Mouse (Mus musculus) G1E-ER4 (cell line): ENCODE measurements around the gene Reck. TPM values are rescaled to one million over a fixed set of nuclear protein-coding genes. Genes with fewer than 3 reads are reported as not detected.

ENCODE experiments used
- GATA1 ChIP-seq: IDR thresholded peaks from one replicate; pipeline ENCODE4 v1.8.0; 2012; ENCODE audit warnings: low read length, inconsistent platforms
- polyA plus RNA-seq: library from polyadenylated mRNA; stranded (reverse); fragments of >175 nt; gene quantifications from 2 replicates; pipeline ENCODE4 v1.2.3, GENCODE M21; 2012

Reck gene
- polyA plus RNA-seq, 1 experiment: not detected

DNA sequence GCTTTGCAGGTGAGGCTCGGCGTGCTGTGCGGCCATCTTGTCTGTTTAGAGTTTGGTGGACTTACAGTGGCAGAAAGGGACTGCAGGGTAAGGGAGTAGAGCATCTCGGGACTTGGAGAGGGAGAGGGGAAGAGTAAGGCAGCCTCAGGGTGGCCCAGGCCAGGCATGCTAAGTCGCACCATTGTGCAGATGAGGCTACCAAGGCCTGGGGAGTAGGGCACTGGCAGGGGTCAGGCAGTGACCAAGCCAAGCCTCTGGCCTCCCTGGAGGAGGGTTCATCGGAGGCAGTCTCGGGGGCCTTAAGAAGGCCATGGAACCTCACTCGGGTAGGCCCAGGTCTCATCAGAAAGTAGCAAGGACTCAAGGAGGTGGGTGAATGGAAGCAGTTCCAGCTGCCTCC, 67.1 kb downstream of the Reck start:
- TF ChIP-seq GATA1: no peak

DNA sequence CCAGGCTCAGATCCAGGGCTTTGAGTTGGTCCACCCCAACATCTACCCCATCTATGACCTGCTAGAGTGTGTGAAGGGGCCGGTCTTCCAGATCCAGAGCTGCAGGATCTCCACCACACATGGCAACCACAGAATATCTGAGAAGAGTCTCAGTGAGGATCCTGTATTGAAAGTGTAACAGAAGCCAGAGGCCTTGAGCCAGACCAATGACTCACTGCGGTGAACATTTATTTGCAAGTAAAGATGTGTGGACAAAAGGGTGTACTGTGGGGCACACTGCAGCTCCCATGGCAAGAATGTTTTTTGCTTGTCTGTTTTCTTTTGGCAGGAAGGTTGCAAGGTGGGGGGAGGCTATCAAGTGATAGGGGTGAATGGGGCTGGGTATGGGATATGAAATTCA, 72.2 kb downstream of the Reck start:
- no peak for TF ChIP-seq GATA1

DNA sequence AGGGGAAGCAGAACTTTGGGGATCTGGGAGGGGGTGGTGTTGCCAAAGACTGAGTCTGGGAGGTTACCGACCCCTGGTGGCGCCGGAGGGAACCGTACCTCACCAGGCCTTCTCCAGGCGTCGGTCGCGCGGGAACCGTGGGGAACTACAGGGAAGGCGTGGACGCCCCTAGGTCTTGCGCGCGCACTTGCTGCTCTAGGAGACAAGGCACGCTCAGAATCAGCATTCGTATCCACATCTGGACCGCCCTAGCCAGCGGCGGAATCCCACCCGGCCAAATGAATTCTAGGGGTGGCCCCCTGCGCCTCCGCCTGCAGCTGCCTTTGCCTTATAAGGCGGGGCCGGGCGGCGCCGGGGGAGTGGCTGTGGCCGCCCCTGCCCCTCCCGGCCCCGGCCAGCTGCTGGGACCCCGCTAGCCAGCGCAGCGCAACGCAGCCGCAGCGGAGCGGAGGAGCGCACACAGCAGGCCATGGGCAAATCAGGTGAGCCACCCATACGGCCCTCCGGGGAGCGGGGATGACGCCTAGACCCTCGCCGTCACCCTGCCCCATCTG, 82.0 kb downstream of the Reck start, which contains the start of gene Glipr2:
TSS of gene Glipr2 (plus strand) at position 110 of the 554 bp plus-strand sequence.
- no peak for TF ChIP-seq GATA1

DNA sequence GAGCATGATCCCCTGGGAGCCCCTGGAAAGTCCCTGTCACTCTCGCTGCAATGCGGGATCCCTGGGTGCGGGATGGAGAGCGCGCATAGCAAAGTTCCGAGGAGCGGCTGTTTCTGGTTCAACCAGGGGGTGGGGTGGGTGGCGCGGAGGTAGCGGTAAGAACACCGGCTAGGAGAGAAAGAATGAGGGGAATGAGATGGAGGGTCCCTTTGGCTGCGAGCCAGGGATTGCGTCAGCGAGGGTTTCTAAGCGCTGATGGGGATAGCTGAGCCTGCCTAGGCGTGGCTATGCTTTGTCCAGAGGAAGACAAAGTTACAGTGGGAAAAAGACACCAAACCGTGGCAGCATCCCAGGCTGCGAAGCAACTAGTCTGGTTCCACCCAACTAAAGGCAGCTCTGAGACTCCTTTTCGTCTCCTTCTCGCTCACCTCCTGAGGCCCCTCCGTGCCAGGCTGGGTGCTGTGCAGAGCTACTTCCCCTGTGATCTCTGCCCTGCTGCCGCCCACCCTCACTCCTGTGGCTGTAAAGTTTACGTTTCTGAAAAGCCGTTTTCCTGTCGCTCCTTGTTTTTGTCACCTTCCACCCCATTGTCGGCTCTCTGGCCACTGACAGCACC, 82.6 kb downstream of the Reck start:
- no peak for TF ChIP-seq GATA1

DNA sequence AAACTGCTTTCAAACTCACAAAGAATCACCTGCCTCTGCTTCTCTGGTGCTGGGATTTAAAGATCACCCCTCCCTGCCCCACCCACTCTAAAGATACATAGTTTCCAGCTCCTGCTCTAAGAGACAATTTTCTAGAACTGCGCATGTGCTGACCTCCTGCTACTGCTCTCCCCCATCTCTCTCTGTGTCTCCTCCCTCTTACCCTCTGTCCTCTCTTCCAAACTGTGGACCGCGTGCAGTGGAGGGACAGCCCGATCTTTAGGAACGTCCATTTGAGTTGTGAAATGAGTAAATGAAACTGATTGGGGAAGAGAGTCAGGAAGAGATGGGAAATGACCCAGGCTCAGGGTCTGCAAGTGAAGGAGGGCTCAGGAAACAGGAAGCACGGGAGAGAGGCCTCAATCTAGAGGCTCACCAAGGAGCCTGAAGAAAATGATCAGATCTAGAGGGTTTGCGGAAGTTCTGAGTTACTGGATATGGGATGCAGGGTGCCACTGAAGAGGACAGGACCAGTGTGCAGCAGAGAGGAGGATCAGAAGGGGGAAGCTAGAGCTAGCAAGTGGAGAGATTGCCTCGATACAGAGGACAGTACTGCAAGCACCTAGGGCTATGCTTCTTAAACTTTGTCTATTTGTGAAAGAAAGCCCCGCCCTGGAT, 84.3 kb downstream of the Reck start:
- TF ChIP-seq GATA1: no peak

DNA sequence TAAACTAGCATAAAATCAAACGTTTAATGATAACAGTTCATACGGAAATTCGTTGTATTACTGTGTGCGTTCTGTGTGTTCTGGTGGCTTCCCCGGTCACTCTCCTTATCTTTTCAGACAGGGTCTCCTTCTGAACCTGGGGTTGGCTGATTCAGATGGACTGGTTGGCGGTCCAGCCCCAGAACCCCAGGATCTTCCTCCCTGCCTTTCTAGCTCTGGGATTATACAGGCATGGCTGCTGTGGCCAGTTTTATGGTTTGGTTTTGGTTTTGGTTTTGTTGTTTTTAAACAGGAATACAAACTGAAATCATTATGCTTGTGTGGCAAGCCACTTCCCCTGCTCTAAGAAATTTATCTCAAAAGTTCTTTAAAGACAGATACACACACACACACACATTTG, 84.9 kb downstream of the Reck start:
- no peak for TF ChIP-seq GATA1

DNA sequence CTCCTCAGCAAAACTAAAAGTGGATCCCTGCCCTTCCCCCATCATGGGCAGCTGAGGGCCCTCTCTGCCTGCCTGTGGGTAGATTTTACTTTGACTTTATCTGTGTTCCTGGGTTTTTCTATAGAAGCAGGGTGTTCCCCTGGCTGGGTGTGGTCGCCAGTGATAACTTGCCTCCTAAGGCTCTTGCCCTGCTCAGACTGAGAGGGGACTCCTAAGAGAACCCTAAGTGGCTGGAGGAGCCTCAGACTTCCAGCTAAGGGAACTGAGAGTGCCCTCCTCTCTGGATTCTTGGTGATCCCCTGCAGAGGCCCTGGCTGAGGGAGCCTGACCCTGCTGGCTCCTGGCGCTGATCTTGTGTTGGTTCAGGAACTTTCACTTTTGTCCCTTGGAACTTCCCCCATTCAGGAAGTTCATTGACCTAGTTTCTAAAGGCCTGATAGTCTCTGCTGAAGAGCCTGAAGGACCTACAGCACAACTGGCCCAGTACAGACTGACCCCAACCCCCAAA, 89.0 kb downstream of the Reck start:
- peak; percentile 70 for TF ChIP-seq GATA1

DNA sequence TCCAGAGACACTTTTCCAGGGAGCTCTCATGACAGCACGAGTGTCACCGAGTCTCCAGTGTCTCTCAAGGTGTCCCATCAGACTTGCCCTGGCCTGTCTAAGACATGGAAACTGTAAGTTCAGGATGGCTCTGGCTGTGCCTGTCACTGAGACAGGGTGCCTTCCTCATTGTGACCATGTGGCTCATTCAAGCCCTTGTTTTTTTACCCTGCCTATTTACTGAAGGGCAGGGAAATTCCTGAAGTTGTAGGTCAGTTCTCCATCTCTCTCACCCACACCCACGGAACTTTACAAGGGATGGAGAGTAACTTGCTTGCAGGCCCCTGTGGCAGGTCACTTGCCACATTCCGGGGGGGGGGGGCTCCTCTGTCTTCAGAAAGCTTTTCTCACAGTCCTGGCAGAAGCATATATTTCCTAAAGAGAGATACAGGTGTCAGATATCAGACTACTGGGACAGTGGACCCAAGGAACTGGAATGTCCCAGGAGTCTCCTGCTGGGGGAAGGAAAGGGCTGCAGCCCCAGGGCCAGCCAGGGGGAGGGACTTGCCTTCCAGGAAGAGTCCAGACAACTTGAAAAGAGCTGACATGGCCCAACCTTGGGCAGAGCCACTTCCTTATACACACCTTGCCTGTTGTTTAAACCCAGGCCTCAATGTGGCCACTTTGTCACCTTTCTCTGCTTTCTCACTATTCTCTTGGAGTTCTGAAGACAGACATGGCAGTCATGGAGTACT, 89.8 kb downstream of the Reck start:
- TF ChIP-seq GATA1: no peak

DNA sequence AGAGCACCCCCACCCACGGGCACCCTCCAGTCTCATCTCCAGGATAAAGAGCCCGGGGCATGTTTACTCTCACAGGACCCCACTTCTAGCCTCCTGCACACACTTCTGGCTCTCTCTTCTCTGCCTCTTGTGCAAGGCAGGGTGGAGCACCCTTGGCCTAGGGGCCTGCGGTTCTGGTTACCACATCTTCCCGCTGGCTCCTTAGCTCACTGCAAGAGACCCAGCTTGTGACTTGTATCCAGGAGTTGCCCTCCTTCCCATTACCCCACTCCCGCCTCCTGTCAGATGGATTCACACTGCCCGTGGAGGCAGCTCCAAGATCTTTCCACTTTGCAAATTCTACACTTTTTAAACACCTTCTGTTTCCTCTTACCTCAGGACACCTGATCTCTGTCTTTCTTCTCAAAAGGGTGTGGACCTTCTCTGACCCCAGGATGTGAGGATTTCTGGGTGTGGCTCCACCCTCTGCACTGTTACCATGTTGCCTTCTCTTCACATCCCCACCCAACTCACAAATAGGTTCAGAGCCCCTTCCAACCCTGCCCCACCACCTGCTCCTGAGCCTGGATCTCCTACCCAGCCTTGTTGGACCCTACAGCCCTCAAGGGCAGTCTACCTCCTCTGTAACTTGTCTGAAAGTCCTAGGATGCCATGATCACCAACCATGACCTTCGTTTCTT, 90.7 kb downstream of the Reck start:
- no peak for TF ChIP-seq GATA1

DNA sequence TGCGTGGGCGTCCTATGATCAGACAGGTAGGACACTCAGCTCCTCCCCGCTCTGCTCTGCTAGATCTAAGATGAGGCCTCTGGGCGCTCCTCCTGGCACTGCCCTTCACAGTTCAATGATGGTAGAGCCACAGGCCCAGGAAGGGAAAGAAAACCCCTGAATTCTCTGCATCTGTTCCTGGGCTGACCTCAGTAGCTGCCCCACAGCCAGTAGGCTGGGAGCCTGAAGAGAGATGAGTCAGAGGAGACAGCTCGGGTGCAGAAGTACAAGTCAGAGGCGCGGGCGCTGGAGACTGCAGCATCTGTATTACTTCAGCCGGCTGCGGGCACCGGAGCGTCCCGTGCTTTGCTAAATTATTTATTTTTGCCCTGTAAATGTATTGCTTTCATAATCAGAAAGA, 93.3 kb downstream of the Reck start:
- no peak for TF ChIP-seq GATA1

DNA sequence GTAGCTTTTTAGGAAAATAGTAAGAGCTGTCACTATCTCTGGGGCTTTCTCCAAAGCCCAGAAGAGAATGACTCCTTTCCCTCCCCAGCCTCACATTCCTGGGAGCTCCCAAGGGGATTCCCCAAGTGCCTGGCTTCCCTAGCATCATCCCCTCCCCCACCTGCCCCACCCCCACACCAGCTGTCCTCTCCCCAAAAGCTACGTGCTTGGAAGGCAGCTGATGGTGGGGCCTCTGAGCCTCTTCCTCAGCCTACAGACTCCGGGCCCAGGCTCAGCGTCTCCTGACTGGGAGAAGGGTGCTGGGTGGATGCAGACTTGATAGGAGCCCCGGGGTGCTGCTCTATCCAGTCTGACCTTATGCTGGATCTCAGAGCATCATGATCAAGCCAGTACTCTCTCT, 94.0 kb downstream of the Reck start:
- TF ChIP-seq GATA1: no peak

DNA sequence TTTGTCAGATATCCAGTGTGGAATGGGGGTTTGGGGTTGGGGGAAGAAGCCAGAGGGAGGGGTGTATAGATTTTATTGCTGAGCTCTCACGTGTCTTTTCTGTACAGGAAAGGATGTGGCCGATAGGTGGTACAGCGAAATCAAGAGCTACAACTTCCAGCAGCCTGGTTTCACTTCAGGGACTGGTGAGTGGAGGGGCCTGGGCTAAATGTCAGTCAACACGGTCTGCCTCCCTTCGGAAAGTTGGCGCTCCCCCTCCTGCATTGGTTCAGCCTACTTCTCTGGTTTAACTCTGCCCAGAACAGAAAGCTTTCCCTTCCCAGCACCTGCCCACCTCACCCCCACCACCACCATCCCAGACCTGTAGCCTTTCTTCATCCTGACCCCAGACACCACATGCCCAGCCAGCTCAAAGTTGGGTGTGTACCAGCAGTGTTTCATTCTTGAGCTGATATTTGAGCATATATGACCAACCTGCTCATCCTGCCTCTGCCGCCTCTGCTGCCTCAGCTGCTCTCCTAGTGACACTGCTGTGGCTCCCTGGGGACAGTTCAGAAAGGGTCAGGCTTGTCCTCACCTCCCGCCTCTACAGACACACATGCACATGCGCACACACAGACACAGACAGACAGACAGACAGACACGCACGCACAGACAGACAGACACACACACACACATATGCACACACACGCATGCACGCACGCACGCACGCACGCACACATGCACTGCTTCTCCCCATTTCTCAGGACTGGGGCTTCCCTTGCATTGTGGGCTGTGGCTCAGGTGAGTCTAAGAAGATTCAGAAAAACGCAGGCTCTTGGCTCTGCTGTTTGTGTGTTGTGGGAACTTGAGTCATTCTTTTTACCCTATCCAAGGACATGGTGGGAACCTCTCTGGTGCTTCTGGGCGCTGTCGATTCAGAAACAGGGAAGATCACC, 95.3 kb downstream of the Reck start:
- TF ChIP-seq GATA1: no peak

DNA sequence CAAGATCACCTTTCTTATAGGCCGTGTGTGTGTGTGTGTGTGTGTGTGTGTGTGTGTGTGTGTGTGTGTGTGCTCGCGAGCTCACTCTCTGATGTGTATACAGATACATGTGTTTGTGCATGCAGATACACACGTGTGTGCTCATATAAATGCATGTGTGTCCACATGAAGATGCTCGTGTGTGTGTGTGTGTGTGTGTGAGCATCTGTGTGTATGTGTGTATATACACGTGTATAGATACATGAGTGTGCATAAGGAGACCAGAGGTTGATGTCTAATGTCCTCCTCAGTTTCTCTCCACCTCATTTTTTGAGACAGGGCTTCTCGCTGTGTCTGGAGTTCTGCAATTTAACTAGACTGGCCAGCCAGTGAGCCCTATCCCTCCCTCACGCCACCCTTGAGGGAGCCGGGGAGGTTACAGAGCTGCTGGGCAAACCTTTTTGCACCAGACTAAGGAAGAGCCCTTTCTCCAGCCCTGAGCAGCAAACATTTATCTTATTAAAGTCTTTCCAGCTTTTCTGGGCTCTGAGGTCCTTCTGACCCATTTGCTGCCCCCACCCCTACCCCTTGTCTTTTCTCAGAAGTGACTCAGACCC, 96.3 kb downstream of the Reck start:
- TF ChIP-seq GATA1: no peak

DNA sequence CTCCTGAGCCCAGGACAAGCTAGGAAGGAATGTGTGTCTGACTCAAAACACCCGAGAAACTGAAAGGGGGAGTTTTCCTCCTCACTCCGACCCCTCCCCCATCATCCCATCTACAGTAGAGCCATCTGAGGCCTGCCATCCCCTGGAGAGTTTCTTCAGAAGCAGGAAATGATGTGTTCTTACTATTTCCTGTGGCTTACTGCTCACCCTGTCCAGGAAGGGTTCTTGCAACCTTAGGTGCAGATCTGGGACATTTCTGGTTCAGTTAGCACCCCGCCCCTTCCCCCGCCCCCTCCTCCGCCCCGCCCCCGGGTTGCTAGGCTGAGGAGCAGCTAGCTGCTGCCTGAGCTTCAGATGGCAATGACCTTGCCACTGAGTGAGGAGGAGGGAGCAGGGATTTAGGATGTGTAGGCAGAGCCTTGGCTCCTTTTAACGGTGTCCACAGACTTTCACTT, 96.8 kb downstream of the Reck start:
- TF ChIP-seq GATA1: no peak
